Mouse (Mus musculus): ENCODE results near the gene Ncapg2.

Ncapg2 gene

GRCm38 (mm10) chr12:116442184-116442583 lies 37.0 kb downstream of the Ncapg2 start:
- DNase-seq (ENCODE audit: low read depth, low spot score) = no peak

- no peak for DNase-seq (ENCODE audit: low read depth, low spot score)
Observed at GRCm38 (mm10) chr12:116449536-116449935, 44.3 kb downstream of the Ncapg2 start.

- DNase-seq (ENCODE audit: low read depth, low spot score) = peak; percentile 59
Observed at GRCm38 (mm10) chr12:116460379-116461065, 55.3 kb downstream of the Ncapg2 start.

- DNase-seq (ENCODE audit: low read depth, low spot score) = peak; percentile 78
Observed at GRCm38 (mm10) chr12:116467030-116467429, 61.8 kb downstream of the Ncapg2 start.

- no peak for DNase-seq (ENCODE audit: low read depth, low spot score)
Observed at GRCm38 (mm10) chr12:116468348-116468747, 63.1 kb downstream of the Ncapg2 start.

GRCm38 (mm10) chr12:116469096-116469495 lies 63.9 kb downstream of the Ncapg2 start:
- no peak for DNase-seq (ENCODE audit: low read depth, low spot score)

GRCm38 (mm10) chr12:116473264-116473663 lies 68.1 kb downstream of the Ncapg2 start:
- DNase-seq (ENCODE audit: low read depth, low spot score) = no peak

GRCm38 (mm10) chr12:116473761-116474160 lies 68.6 kb downstream of the Ncapg2 start:
- DNase-seq (ENCODE audit: low read depth, low spot score) = no peak

- DNase-seq (ENCODE audit: low read depth, low spot score) = no peak
Observed at GRCm38 (mm10) chr12:116474676-116475075, 69.5 kb downstream of the Ncapg2 start.

GRCm38 (mm10) chr12:116478771-116479170 lies 73.6 kb downstream of the Ncapg2 start:
- DNase-seq (ENCODE audit: low read depth, low spot score) = peak; percentile 36

GRCm38 (mm10) chr12:116481921-116482320 lies 76.7 kb downstream of the Ncapg2 start:
- DNase-seq (ENCODE audit: low read depth, low spot score) = no peak

GRCm38 (mm10) chr12:116483581-116483980 lies 78.4 kb downstream of the Ncapg2 start:
- no peak for DNase-seq (ENCODE audit: low read depth, low spot score)

- no peak for DNase-seq (ENCODE audit: low read depth, low spot score)
Observed at GRCm38 (mm10) chr12:116484991-116485390, 79.8 kb downstream of the Ncapg2 start.

GRCm38 (mm10) chr12:116485591-116486403 lies 80.6 kb downstream of the Ncapg2 start, which contains the start of gene Ptprn2:
Ptprn2 (plus strand) TSS chr12:116485720.
- DNase-seq (ENCODE audit: low read depth, low spot score) = no peak

GRCm38 (mm10) chr12:116486404-116486730 lies 81.2 kb downstream of the Ncapg2 start:
- DNase-seq (ENCODE audit: low read depth, low spot score) = no peak

- DNase-seq (ENCODE audit: low read depth, low spot score) = no peak
Observed at GRCm38 (mm10) chr12:116488836-116489235, 83.6 kb downstream of the Ncapg2 start.

GRCm38 (mm10) chr12:116490575-116491356 lies 85.6 kb downstream of the Ncapg2 start:
- DNase-seq (ENCODE audit: low read depth, low spot score) = no peak

- DNase-seq (ENCODE audit: low read depth, low spot score) = no peak
Observed at GRCm38 (mm10) chr12:116498666-116499065, 93.5 kb downstream of the Ncapg2 start.

- no peak for DNase-seq (ENCODE audit: low read depth, low spot score)
Observed at GRCm38 (mm10) chr12:116500652-116501051, 95.5 kb downstream of the Ncapg2 start.

- peak; percentile 64 for DNase-seq (ENCODE audit: low read depth, low spot score)
Observed at GRCm38 (mm10) chr12:116512482-116512881, 107.3 kb downstream of the Ncapg2 start.
